Comparison of ENCODE assay signal across 17 mouse cellular contexts in genomic region chr3:18665738-18666137, GRCm38 (mm10).
A peak's percentile ranks its signal among the peaks of the same experiment; 100 is the strongest.
DNase-seq lines count a peak whose midpoint lies in the region; ATAC-seq and TF ChIP-seq lines count a peak whose summit lies in the region.
"Had no signal": no experiment of that assay in that cellular context is flagged by ENCODE, and none has a peak within 500 bp of the region (broad histone marks: within the 10 kb centered on the region; RNA-seq: fewer than 3 reads in every experiment).

No protein-coding gene starts in this region.

- no peak for ATAC-seq in hindbrain, postnatal 0 days
- ATAC-seq in hindbrain, embryonic 11.5 days (ENCODE audit: low FRiP score) = no peak
- no peak for ATAC-seq in limb, embryonic 11.5 days (ENCODE audit: insufficient number of reproducible peaks, low FRiP score, low TSS enrichment, low read depth)
- ATAC-seq in forebrain, embryonic 16.5 days = peak; percentile 89
- ATAC-seq: intestine, embryonic 16.5 days; lung, postnatal 0 days had no signal

- WGBS in hindbrain, postnatal 0 days = 23% methylated on average over 2 of the region's 2 CpGs
- WGBS in hindbrain, embryonic 11.5 days = 24% methylated on average over 2 of the region's 2 CpGs
- 17% methylated on average over 2 of the region's 2 CpGs for WGBS in limb, embryonic 11.5 days
- WGBS in limb, embryonic 10.5 days = 52% methylated on average over 2 of the region's 2 CpGs
- 0% methylated on average over 2 of the region's 2 CpGs for WGBS in forebrain, embryonic 16.5 days

- no peak overlapping the region for H3K9ac ChIP-seq in hindbrain, postnatal 0 days (replicated peaks; ENCODE audit: low read length)
- no peak overlapping the region for H3K9ac ChIP-seq in hindbrain, embryonic 11.5 days (ENCODE audit: low read depth, low read length)
- H3K9ac ChIP-seq in limb, embryonic 11.5 days (ENCODE audit: low read length) = no peak overlapping the region
- H3K9ac ChIP-seq in forebrain, embryonic 16.5 days (replicated peaks; ENCODE audit: low read depth, low read length) = no peak overlapping the region
- H3K9ac ChIP-seq: embryonic facial prominence, embryonic 15.5 days; heart, embryonic 13.5 days; liver, embryonic 14.5 days had no signal

- no peaks in the 10 kb centered on the region for H3K27me3 ChIP-seq in hindbrain, postnatal 0 days (ENCODE audit: insufficient read depth, low read length)
- no peaks in the 10 kb centered on the region for H3K27me3 ChIP-seq in hindbrain, embryonic 11.5 days (ENCODE audit: control insufficient read depth, insufficient read depth, low read length)
- no peaks in the 10 kb centered on the region for H3K27me3 ChIP-seq in limb, embryonic 11.5 days (ENCODE audit: control insufficient read depth, insufficient read depth, low read length)
- H3K27me3 ChIP-seq in limb, embryonic 10.5 days (ENCODE audit: low read depth, poor library complexity, severe bottlenecking) = no peaks in the 10 kb centered on the region
- H3K27me3 ChIP-seq in forebrain, embryonic 16.5 days (replicated peaks; ENCODE audit: control insufficient read depth, insufficient read depth, low read length) = no peaks in the 10 kb centered on the region
- H3K27me3 ChIP-seq: embryonic facial prominence, embryonic 15.5 days; heart, embryonic 13.5 days had no signal

- no peaks in the 10 kb centered on the region for H3K36me3 ChIP-seq in hindbrain, postnatal 0 days (ENCODE audit: insufficient read depth, low read length)
- H3K36me3 ChIP-seq in hindbrain, embryonic 11.5 days (ENCODE audit: control insufficient read depth, insufficient read depth, low read length) = no peaks in the 10 kb centered on the region
- H3K36me3 ChIP-seq in limb, embryonic 11.5 days (ENCODE audit: control insufficient read depth, insufficient read depth, low read length) = no peaks in the 10 kb centered on the region
- no peaks in the 10 kb centered on the region for H3K36me3 ChIP-seq in limb, embryonic 10.5 days
- H3K36me3 ChIP-seq in forebrain, embryonic 16.5 days (ENCODE audit: control insufficient read depth, insufficient read depth) = no peaks in the 10 kb centered on the region
- H3K36me3 ChIP-seq: embryonic facial prominence, embryonic 15.5 days; heart, embryonic 13.5 days had no signal

- H3K9me3 ChIP-seq in hindbrain, postnatal 0 days (ENCODE audit: low read length) = no peaks in the 10 kb centered on the region
- no peaks in the 10 kb centered on the region for H3K9me3 ChIP-seq in hindbrain, embryonic 11.5 days (ENCODE audit: control insufficient read depth, low read length)
- H3K9me3 ChIP-seq in limb, embryonic 11.5 days (ENCODE audit: control insufficient read depth, low read length) = no peaks in the 10 kb centered on the region
- H3K9me3 ChIP-seq in limb, embryonic 10.5 days (replicated peaks) = no peaks in the 10 kb centered on the region
- no peaks in the 10 kb centered on the region for H3K9me3 ChIP-seq in forebrain, embryonic 16.5 days (ENCODE audit: control insufficient read depth, low read length)
- H3K9me3 ChIP-seq: embryonic facial prominence, embryonic 15.5 days; heart, embryonic 13.5 days had no signal

- peak; percentile 10 for DNase-seq in hindbrain, postnatal 0 days (ENCODE audit: low spot score)
- DNase-seq in hindbrain, embryonic 11.5 days (ENCODE audit: low spot score) = no peak
- DNase-seq in limb, embryonic 11.5 days (ENCODE audit: low spot score) = peak; percentile 23
- no peak for DNase-seq in limb, embryonic 10.5 days (ENCODE audit: low spot score)
- DNase-seq in retina, postnatal 1 day = peak; percentile 23
- DNase-seq in heart, adult 11 months = no peak
- DNase-seq: cerebellum, adult 11-12 months; gastrocnemius, postnatal 25 days; heart, postnatal 4 days; right cerebral cortex, postnatal 14 days had no signal

- no peaks in the 10 kb centered on the region for H3K4me1 ChIP-seq in hindbrain, postnatal 0 days (ENCODE audit: insufficient read depth, low read length)
- no peaks in the 10 kb centered on the region for H3K4me1 ChIP-seq in hindbrain, embryonic 11.5 days (replicated peaks; ENCODE audit: control insufficient read depth, insufficient read depth, low read length)
- H3K4me1 ChIP-seq in limb, embryonic 11.5 days (ENCODE audit: control insufficient read depth, insufficient read depth, low read length) = no peaks in the 10 kb centered on the region
- H3K4me1 ChIP-seq in limb, embryonic 10.5 days = peaks cover 3% of the 10 kb centered on the region; the same call in 1 of the 2 replicates
- peaks cover 17% of the 10 kb centered on the region for H3K4me1 ChIP-seq in forebrain, embryonic 16.5 days (replicated peaks; ENCODE audit: control insufficient read depth, insufficient read depth, low read length)
- H3K4me1 ChIP-seq: embryonic facial prominence, embryonic 15.5 days; heart, embryonic 13.5 days had no signal

- no peak overlapping the region for H3K4me3 ChIP-seq in hindbrain, postnatal 0 days (ENCODE audit: low read length)
- H3K4me3 ChIP-seq in hindbrain, embryonic 11.5 days (ENCODE audit: low read depth, low read length) = no peak overlapping the region
- H3K4me3 ChIP-seq in limb, embryonic 11.5 days (ENCODE audit: low read depth, low read length) = no peak overlapping the region
- no peak overlapping the region for H3K4me3 ChIP-seq in limb, embryonic 10.5 days
- H3K4me3 ChIP-seq in forebrain, embryonic 16.5 days (replicated peaks; ENCODE audit: low read length) = no peak overlapping the region
- H3K4me3 ChIP-seq: embryonic facial prominence, embryonic 15.5 days; heart, embryonic 13.5 days had no signal

- no peak for TF ChIP-seq CTCF in hindbrain, postnatal 0 days (IDR thresholded peaks at IDR 0.05; ENCODE audit: low read depth)

- H3K27ac ChIP-seq in hindbrain, postnatal 0 days = no peak overlapping the region
- H3K27ac ChIP-seq in hindbrain, embryonic 11.5 days (ENCODE audit: low read depth, low read length) = no peak overlapping the region
- H3K27ac ChIP-seq in limb, embryonic 11.5 days (replicated peaks; ENCODE audit: low read depth, low read length) = no peak overlapping the region
- no peak overlapping the region for H3K27ac ChIP-seq in limb, embryonic 10.5 days
- no peak overlapping the region for H3K27ac ChIP-seq in forebrain, embryonic 16.5 days (ENCODE audit: low read length)
- H3K27ac ChIP-seq: embryonic facial prominence, embryonic 15.5 days; heart, embryonic 13.5 days; liver, embryonic 14.5 days; stomach, postnatal 0 days had no signal

- H3K4me2 ChIP-seq in hindbrain, postnatal 0 days (ENCODE audit: low read depth, low read length) = no peak overlapping the region
- H3K4me2 ChIP-seq in hindbrain, embryonic 11.5 days (replicated peaks; ENCODE audit: low read depth, low read length) = no peak overlapping the region
- H3K4me2 ChIP-seq in limb, embryonic 11.5 days (ENCODE audit: low read depth, severe bottlenecking) = no peak overlapping the region
- no peak overlapping the region for H3K4me2 ChIP-seq in forebrain, embryonic 16.5 days (ENCODE audit: low read length)
- H3K4me2 ChIP-seq: embryonic facial prominence, embryonic 15.5 days; heart, embryonic 13.5 days had no signal

Comparison
In these comparisons a context has a peak if more than half of its experiments do, and no peak if none do; other contexts are left out.
1. DNase-seq: peak in hindbrain, postnatal 0 days (single experiment), limb, embryonic 11.5 days (single experiment) and retina, postnatal 1 day (single experiment); none in hindbrain, embryonic 11.5 days (single experiment), limb, embryonic 10.5 days (single experiment) and heart, adult 11 months (single experiment).